Mouse (Mus musculus): Measurements from ENCODE around the gene Tcl1b1.

- TF ChIP-seq CTCF (IDR thresholded peaks at IDR 0.05; ENCODE audit: low read depth) = no peak
- TF ChIP-seq EP300 (optimal IDR thresholded peaks at IDR 0.05) = no peak
These were observed at the start of gene Tcl1b1 for GRCm38 (mm10) chr12:105159390-105159789.

Data from stomach, postnatal 0 days (tissue).